Mouse (Mus musculus): ENCODE data around the gene Myf6. TPM values are rescaled to one million over a fixed set of nuclear protein-coding genes. Genes with fewer than 3 reads are reported as not detected.

The Myf6 gene
- not detected for total RNA-seq (2021)
- long read RNA-seq, experiment 1 = 0 reads
- long read RNA-seq, experiment 2 = 0 reads

DNA sequence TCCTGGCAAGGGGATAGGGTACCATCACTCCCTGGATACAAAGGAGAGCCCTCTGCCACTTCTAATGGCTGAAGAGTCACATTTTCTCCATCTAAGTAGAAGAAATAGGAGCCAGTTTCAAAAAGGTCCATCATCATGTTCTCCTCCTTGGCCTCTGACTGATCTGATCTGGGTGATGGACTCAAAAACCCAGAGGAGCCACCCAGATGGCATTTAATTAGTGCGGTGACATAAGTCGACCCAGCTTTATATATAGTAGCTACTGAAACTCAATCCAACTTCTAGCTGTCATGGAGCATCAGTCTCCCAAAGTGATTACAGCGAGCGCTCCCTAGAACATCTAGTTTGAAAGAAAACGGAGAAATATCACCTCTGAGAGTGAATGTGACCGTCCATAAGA is at the start of gene Myf6:
TSS of gene Myf6 (minus strand) at position 170 of the 400 bp plus-strand sequence.
- TF ChIP-seq CTCF (IDR thresholded peaks at IDR 0.05) = no peak
- Histone ChIP-seq H3K4me3 (no peak within 1 kb of the TSS), H3K27ac (no peak within 1 kb of the TSS)
- no peak for DNase-seq (ENCODE audit: extremely low spot score in 1 of 2, low spot score in 2 of 2)
- intact Hi-C loops (cut with DNase I) = no loop called here

- TF ChIP-seq CTCF (IDR thresholded peaks at IDR 0.05) = no peak
- H3K4me3 ChIP-seq = no peak overlapping the region
- DNase-seq (ENCODE audit: extremely low spot score in 1 of 2, low spot score in 2 of 2) = no peak
- intact Hi-C loops (cut with DNase I) = no loop called here
- H3K27ac ChIP-seq = no peak overlapping the region
These were observed 48.5 kb upstream of the Myf6 start for GRCm38 (mm10) chr10:107543026-107543425.

DNA sequence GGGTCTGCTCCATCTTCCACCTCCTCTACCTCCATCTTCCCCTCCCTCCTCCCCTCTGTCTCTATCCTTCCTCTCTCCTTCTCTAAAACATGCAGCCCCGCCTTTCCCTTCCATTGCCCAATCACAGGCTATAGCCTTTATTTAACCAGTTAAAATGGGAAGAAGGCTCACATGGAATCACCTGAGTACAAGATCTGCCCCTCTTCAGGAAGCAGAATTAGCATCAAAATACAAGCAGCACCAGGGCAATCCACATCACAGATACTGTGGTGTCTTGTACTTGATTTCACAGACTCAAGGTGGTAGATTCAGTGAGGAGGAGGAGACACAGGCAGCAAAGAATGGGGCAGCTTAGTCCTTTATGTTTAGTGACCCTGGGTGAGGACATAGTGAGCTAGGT is 34.2 kb upstream of the Myf6 start:
- no peak for DNase-seq (ENCODE audit: extremely low spot score in 1 of 2, low spot score in 2 of 2)
- intact Hi-C loops (cut with DNase I) = no loop called here
- H3K4me3 ChIP-seq = no peak overlapping the region
- H3K27ac ChIP-seq = no peak overlapping the region
- no peak for TF ChIP-seq CTCF (IDR thresholded peaks at IDR 0.05)

DNA sequence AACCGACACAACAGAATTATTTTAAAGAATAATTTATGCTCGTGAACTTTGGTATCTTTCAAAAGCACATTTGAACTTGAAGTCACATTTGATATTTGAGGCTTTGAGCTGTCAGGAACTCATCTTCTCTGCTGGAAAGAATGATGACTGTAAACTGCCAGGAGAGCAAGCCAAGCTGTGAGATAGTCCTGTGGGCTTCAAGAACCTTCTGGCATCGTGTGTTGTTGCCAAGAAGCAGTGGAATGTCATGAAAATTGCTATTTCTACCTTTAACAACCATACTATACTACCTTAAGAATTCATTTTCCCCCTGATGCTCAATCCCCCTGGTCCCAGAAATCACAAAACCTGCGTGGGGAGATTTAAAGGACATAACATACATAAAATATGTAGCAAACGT is 24.7 kb upstream of the Myf6 start:
- intact Hi-C loops (cut with DNase I) = no loop called here
- Histone ChIP-seq H3K27ac (no peak overlapping the region), H3K4me3 (no peak overlapping the region)
- no peak for TF ChIP-seq CTCF (IDR thresholded peaks at IDR 0.05)
- DNase-seq (ENCODE audit: extremely low spot score in 1 of 2, low spot score in 2 of 2) = no peak

- intact Hi-C loops (cut with DNase I) = no loop called here
- Histone ChIP-seq H3K4me3 (no peak overlapping the region), H3K27ac (no peak overlapping the region)
- no peak for DNase-seq (ENCODE audit: extremely low spot score in 1 of 2, low spot score in 2 of 2)
- no peak for TF ChIP-seq CTCF (IDR thresholded peaks at IDR 0.05)
These were observed 22.1 kb upstream of the Myf6 start for GRCm38 (mm10) chr10:107516641-107517040.

GRCm38 (mm10) chr10:107514735-107515134 is 20.2 kb upstream of the Myf6 start:
- Histone ChIP-seq H3K27ac (no peak overlapping the region), H3K4me3 (no peak overlapping the region)
- no peak for DNase-seq (ENCODE audit: extremely low spot score in 1 of 2, low spot score in 2 of 2)
- TF ChIP-seq CTCF (IDR thresholded peaks at IDR 0.05) = no peak
- intact Hi-C loops (cut with DNase I) = no loop called here

GRCm38 (mm10) chr10:107506397-107506796 is 11.9 kb upstream of the Myf6 start:
- Histone ChIP-seq H3K27ac (no peak overlapping the region), H3K4me3 (no peak overlapping the region)
- DNase-seq (ENCODE audit: extremely low spot score in 1 of 2, low spot score in 2 of 2) = no peak
- TF ChIP-seq CTCF (IDR thresholded peaks at IDR 0.05) = no peak
- intact Hi-C loops (cut with DNase I) = no loop called here

GRCm38 (mm10) chr10:107503430-107503829 is 8.9 kb upstream of the Myf6 start:
- DNase-seq (ENCODE audit: extremely low spot score in 1 of 2, low spot score in 2 of 2) = no peak
- H3K27ac ChIP-seq = no peak overlapping the region
- intact Hi-C loops (cut with DNase I) = no loop called here
- H3K4me3 ChIP-seq = no peak overlapping the region
- no peak for TF ChIP-seq CTCF (IDR thresholded peaks at IDR 0.05)

GRCm38 (mm10) chr10:107502193-107502592 is 7.7 kb upstream of the Myf6 start:
- Histone ChIP-seq H3K27ac (no peak overlapping the region), H3K4me3 (no peak overlapping the region)
- no peak for DNase-seq (ENCODE audit: extremely low spot score in 1 of 2, low spot score in 2 of 2)
- no peak for TF ChIP-seq CTCF (IDR thresholded peaks at IDR 0.05)
- intact Hi-C loops (cut with DNase I) = no loop called here

GRCm38 (mm10) chr10:107499656-107500055 is 5.1 kb upstream of the Myf6 start:
- H3K27ac ChIP-seq = no peak overlapping the region
- intact Hi-C loops (cut with DNase I) = loop anchor here (5.0 kb wide), 1 partner anchor 148 kb away; no protein-coding TSS in a partner anchor
- peak; percentile 21 to 32 for DNase-seq (ENCODE audit: extremely low spot score in 1 of 2, low spot score in 2 of 2)
- no peak for TF ChIP-seq CTCF (IDR thresholded peaks at IDR 0.05)
- no peak overlapping the region for H3K4me3 ChIP-seq

DNA sequence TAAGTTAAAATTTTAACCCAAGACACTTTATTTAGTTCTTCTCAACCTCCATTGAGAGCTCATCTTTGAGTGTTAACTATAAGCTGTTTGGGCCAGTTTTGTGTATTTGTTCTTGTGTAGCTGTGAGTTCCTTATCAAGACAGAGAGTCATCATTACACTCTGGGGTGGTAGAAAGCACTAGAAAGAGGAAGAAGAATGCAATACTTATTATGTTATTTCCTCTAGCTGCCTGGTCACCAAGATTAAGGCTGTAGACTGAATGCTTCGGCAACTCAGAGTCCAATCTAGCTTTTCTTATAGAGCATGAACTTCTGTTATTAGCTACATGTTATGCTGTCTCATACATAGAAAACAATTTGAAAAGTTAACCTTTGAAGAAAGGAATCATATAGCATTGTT is 1.9 kb upstream of the Myf6 start:
- no peak for TF ChIP-seq CTCF (IDR thresholded peaks at IDR 0.05)
- Histone ChIP-seq H3K4me3 (no peak overlapping the region), H3K27ac (no peak overlapping the region)
- intact Hi-C loops (cut with DNase I) = loop anchor here (5.0 kb wide), 1 partner anchor 151 kb away; no protein-coding TSS in a partner anchor
- DNase-seq (ENCODE audit: extremely low spot score in 1 of 2, low spot score in 2 of 2) = no peak

GRCm38 (mm10) chr10:107493580-107494474 is 710 bp downstream of the Myf6 start:
- no peak; the same call in 1 of the 2 replicates for TF ChIP-seq CTCF (IDR thresholded peaks at IDR 0.05)

More at GRCm38 (mm10) chr10:107493580-107494474, 710 bp downstream of the Myf6 start:
- no peak for DNase-seq (ENCODE audit: extremely low spot score in 1 of 2, low spot score in 2 of 2)
- H3K4me3 ChIP-seq = peak overlapping the region; percentile 37
- no peak overlapping the region for H3K27ac ChIP-seq
- intact Hi-C loops (cut with DNase I) = no loop called here
